Mouse (Mus musculus) retina, adult 2 months (tissue): ENCODE results near the gene Abcc4.

Source experiments
- DNase-seq: peaks from one replicate; pipeline ENCODE4 v3.0.0-alpha.2; 2012; ENCODE audit warnings: low read depth, low spot score

Abcc4 gene

GRCm38 (mm10) chr14:118506591-118507146 lies 199.3 kb downstream of the Abcc4 start:
- no peak for DNase-seq

DNA sequence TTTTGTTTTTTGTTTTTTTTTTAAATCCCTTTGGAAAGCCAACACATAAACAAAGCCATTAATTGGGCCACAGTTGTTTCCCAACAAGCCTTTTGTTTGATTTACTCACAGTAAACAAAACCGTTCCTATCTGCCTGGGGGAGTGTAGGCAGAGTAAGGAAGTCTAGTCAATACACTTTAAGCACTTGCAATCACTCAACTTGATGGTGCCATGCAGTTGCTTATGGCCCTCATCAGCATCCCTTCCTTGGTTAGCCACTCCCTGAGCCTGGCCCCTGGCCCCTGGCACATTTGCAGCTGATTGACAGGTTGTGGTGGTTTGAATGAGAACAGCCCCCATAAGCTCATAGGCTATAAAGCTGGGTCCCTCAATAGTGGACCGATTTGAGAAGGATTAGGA lies 209.3 kb downstream of the Abcc4 start:
- DNase-seq, result no peak

GRCm38 (mm10) chr14:118495458-118495857 lies 210.6 kb downstream of the Abcc4 start:
- no peak for DNase-seq

- DNase-seq, result no peak
These were observed 214.3 kb downstream of the Abcc4 start for GRCm38 (mm10) chr14:118491708-118492107.

- DNase-seq, result no peak
These were observed 214.7 kb downstream of the Abcc4 start for GRCm38 (mm10) chr14:118491300-118491699.

- no peak for DNase-seq
These were observed 215.5 kb downstream of the Abcc4 start for GRCm38 (mm10) chr14:118490525-118490924.

DNA sequence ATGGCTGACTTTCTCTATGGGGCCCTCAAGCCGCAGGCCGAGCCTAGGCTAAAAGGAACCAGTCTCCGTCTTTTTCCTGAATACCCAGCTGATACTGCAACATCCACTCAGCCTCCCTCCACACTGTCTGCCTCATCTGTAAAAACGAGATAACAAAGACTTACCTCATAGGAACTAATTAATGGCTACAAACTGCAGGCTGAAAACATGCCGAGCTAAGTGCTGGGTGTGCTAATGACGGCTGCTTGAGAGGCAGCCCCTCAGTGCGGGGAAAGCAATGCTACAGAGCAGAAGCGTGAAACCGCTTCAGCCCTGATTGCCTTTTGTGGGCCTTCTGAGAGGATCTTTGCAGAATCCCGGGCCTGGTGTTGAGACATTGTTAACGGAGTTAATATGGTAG lies 219.7 kb downstream of the Abcc4 start:
- DNase-seq, result no peak

DNA sequence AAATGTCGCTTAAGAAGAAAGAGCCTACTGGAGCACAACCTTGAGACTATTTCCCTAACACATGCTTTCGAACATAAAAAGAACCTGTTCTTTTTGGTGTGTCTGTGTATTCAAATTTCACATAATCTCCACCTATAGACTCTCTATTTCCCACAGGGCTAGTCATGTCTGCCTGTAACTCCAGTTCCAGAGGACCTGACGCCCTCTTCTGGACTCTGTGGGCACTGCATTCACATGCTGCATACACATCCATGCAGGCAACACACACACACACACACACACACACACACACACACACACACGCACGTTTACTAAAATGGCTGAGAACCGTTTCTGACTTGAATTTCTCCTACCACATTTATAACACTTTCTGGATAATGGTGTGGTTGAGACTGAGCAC lies 220.4 kb downstream of the Abcc4 start:
- no peak for DNase-seq

DNA sequence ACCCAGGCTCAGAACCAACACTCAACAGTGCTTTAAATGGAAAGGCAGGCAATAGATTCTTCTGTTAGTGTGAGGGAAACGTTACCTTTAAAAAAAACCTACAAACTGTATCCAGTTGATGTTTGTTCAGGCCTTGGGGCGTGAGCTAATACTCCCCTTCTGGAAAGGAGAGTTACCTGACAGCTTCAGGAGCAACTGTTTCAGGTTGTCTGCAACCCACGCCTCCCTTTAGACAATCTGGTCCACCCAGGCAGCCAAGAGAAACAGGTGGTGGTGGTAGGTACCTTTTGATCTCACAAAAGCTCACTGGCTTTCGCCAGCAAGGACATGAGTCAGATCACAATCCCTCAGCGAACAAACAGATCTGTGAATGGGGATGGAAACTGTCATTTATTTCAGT lies 223.7 kb downstream of the Abcc4 start:
- no peak for DNase-seq

DNA sequence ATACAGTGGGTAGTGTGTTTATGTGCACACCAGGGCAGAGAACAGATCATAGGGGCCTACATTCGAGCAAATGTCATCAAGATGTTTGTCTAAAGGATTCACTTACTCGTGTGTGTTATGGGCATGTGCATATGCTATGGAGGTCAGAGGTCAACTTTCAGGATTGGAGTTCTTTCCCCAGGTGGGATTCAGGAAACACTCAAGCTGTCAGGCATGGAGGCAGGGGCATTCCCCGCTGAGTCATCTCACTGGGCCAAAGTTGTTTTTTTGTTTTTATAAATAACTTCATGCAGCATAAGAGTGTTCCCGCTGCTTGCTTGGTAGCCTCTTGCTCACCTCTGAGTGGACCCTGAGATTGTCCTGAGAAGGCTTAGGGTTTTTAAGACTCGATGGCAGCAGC lies 224.2 kb downstream of the Abcc4 start:
- no peak for DNase-seq

- DNase-seq, result no peak
These were observed 229.7 kb downstream of the Abcc4 start for GRCm38 (mm10) chr14:118476329-118476728.

DNA sequence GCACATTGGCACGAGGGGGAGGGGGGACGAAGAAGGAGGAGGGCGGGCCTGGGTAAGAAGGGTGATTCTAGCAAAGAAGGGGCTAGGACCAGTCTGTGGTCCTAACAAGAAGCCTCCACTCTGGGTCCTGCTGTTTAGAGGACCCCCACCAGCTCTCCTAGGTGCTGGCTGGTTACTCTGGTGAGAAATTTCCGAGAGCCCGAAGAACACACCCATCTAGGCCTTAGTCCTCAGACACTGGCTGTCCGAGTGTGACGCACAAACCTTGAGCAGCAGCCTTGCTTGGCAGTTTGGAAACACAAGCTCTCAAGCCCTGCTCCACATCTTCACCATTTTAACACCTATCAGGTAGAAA lies 230.9 kb downstream of the Abcc4 start:
- DNase-seq, result no peak

DNA sequence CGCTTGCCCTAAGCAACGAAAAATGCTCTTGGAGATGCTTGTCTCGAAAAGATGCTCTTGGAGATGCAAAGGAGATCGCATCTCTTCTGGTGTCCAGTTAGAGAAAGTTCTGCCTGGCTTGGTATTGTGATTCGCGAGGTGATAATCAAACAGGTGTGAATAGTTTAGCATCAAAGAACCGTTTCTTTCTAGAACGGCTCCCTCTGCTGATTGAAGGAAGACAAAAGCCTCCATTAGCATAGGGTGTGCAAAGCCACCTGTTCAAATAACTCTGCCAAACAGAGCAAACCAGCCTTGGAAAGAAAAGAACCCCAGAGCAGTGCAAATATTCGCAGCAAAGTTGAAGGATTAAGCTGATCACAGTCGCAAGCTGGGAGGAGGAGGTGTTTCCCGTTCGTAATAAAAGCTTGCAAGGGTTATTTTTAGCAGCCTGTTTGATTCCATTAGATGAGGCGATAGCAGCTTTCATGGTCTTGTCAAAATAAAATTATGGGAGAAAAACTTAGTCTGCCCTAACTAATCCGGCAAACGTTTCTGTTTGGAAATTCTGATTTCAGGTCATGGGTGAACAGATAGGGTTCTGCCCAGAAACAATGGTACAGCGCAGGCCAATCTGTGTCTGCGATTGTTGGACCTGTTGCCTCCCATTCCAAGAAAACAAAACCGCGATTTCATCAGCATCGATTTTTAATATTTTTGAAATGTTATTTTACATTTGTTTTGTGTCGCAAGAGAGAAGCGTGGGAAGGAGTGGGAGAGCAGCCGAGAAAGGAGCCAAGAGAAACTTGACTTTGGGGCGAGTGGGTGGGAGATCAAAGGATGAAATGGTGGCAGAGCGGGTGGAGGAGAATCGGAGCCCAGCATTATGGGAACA lies 231.6 kb downstream of the Abcc4 start:
- no peak for DNase-seq

GRCm38 (mm10) chr14:118473831-118474193 lies 232.2 kb downstream of the Abcc4 start:
- no peak for DNase-seq

GRCm38 (mm10) chr14:118473188-118473830 lies 232.7 kb downstream of the Abcc4 start:
- no peak for DNase-seq

- no peak for DNase-seq
These were observed 240.7 kb downstream of the Abcc4 start for GRCm38 (mm10) chr14:118465331-118465730.

DNA sequence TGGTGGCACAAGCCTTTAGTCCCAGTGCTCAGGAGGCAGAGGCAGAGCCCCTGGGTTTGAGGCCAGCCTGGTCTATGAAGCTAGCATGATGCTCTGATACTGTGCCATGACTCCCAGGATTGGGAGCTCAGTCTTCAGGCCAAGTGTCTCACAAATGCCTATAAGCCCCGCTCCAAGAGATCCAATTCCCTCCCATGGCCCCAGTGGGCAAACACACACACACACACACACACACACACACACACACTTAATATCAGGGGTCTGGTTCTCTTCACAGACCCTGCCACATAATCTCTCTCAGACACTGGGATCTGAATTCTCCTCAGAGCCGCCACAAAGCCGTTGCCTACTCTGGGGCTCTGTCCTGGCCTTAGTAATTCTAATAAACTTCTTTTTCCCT lies 241.6 kb downstream of the Abcc4 start:
- no peak for DNase-seq

DNA sequence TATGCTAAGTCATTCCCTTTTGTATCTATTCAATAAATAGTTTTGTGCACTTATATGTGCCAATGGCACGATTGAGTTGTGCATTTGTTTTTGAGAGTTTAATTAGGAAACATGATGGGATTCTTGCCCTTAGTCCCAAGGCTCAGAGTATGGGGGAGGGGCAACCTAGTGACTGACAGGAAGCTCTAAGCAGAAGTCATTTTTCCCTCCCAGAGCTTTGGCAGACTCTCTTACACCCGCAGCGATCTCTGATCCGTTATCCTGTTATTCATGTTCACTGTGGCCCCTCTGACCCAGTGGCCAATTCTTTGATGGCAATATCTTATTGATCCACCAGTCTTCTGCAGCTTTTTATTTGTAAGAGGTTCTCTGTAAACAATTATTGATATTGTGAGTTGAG lies 253.4 kb downstream of the Abcc4 start:
- no peak for DNase-seq

- no peak for DNase-seq
These were observed 265.9 kb downstream of the Abcc4 start for GRCm38 (mm10) chr14:118440155-118440554.

DNA sequence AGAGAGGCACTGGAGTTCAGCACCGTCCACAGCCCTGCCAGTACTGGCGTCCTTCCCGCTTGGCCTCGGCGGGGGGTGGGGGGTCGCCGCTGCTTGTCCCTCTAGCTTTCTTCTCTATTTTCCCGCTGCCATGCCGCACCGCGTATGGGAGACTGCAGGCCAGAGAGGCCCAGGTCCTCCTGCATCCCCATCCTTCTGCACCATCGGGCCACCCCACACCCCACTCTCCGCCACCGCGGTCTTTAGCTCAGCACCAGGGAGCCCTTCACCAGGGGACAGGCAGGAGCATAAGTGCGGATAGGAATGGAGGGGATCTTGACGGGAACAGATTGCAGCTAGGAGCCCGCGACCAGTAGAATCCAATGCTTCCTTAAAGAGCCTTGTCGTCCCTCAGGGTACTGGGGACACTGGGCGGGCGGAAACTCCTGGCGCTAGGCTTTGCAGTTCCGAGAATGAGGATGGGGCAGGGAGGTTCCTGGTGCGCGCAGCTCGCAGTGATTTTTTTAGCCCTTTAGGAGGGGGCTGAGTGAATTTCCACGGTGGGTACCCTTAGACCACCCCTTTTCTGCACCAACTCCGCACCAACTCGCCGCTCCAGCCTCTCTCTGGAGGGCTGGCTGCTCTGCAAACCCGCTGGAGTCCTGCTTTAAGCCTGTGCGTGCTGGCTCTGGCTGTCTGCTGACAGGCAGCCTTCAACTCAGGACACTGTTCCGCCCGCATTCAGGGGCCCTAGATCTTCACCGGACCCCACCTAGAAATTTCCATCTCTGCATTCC lies 268.7 kb downstream of the Abcc4 start:
- no peak for DNase-seq

DNA sequence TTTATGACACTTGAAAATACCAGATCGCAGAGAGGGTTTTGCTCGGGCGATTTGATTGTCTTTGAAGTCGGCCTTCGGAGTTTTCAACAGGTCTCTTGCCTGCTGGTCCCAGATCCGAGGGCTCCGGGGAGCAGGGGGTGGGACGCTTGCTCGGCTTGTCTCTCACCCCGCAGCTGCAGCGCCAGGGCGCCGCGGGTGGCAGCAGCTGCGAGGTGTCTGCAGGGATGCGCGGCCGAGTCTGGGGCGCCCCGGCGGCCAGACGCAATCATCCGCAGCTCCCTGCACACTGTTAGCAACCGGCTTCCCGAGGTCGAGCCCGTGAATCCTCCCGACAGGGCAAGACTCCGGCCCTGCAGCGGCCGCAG lies 269.2 kb downstream of the Abcc4 start:
- no peak for DNase-seq

- DNase-seq, result no peak
These were observed 270.2 kb downstream of the Abcc4 start for GRCm38 (mm10) chr14:118435676-118436330.
